Mouse (Mus musculus): ENCODE measurements at regions not wholly inside any gene's neighbourhood (a gene's known extent, or its start where the extent isn't known, plus 50 kb on each side); places are given as distances from the start of the nearest gene placed in this dataset.

DNA sequence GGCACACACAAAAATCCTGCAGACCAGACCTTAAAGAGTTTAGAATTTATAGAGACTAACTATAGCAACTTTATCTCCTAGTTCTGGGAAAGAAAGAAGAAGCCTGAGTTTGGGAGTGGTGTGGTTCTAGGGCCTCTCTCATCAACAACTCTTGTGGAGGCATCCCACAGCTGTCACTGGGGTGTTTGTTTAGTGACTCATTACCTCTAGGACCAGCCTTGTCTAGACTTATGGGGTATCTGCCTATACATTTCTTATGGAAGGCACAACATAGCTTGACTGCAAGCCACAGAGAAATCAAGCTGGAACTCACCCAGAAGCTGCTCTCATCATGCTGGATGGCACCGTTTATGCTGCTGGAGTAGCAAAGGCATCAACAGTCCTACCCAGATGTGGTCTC lies 171.9 kb upstream of the Spaca1 start:
- no peak for ATAC-seq (replicated peaks; ENCODE audit: low FRiP score, poor library complexity, severe bottlenecking)

DNA sequence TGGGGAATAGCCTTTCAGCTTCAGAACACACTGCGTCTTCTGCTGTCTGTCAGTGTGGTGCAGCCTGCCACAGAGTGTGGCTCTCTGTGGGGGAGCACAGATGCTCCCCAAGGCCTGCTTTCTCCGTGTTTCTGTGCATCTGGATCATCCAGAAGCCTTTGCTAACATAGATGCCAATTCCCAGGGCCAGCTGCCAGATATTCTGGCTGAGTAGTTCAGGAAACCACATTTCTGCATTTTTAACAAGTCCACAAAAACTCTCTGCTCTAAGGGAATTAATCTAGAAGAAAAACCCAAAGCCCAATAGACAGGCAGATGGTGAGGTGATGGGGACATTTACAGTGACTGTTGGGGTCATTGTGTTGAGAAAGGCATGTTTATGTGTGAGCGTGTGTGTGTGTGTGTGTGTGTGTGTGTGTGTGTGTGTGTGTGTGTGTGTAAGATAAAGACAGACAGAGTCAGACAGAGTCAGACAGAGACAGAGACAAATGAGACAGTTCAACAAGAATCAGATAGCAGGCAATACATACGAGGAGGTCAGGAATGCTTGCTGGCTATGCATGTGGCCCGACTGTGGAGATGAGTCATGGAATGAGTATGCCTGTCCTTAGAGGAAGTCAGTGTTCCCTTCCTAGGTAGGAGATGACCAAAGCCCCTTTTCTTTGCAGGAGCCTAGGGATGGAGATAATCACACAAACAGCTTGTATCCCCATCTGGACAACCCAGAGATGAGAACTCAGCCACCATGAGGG lies 176.3 kb upstream of the Spaca1 start:
- ATAC-seq (replicated peaks; ENCODE audit: low FRiP score, poor library complexity, severe bottlenecking) = no peak

DNA sequence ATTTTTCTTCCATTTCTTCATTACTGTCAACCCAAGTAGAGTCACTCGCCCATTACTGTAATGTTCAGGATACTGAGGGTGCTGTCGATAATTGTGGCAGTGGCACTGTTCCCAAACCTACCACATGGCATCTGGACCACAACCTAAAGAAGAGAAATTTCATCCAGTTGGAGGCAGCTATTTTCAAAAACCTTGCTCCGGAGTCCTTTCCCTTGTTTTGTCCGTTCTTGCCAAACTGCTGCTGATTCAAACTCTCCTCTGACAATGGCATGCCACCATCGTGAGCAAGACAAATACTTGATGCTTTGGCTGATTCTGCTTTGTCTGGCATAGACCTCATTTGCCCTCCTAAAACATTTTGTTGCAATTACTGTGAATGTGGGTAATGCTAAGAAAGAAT lies 176.9 kb upstream of the Spaca1 start:
- no peak for ATAC-seq (replicated peaks; ENCODE audit: low FRiP score, poor library complexity, severe bottlenecking)

DNA sequence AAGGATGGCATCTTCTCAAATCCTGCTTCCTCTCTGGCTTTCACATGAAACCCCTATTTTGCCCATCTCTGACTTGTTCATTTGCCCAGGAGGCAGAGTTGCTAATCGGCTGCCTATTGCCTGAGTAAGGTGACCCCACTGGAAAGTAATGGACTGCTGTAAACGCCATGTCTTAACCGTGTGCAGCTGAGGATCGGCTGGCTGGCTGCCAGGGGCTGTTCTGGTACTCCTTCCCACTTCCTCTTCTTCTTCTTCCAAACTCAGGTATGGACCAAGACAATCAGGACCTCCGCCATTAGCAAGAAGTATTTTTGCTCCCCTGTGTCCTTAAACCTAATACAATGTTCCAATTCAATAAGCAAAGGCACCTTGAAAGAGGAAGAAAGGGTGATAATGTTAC lies 177.6 kb upstream of the Spaca1 start:
- no peak for ATAC-seq (replicated peaks; ENCODE audit: low FRiP score, poor library complexity, severe bottlenecking)

DNA sequence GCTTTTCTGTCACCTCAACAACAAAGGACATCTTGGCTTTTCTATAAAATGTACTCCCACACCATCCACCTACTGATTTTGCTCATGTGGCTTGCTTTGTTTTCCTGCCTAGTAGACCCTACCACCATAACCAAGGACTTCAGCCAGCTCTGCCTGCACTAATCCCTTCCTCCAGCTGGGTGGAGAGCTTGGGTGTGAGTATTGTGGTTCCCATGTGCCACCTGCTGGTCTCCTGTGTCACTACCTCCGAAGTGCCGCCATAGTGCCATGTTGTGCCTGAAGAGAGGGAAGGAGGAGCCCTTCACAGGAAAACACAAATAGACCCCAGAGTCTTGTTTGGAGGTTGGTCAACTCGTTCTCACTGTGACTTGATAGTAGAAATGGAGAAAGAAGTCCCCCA lies 181.3 kb upstream of the Spaca1 start:
- no peak for ATAC-seq (replicated peaks; ENCODE audit: low FRiP score, poor library complexity, severe bottlenecking)

DNA sequence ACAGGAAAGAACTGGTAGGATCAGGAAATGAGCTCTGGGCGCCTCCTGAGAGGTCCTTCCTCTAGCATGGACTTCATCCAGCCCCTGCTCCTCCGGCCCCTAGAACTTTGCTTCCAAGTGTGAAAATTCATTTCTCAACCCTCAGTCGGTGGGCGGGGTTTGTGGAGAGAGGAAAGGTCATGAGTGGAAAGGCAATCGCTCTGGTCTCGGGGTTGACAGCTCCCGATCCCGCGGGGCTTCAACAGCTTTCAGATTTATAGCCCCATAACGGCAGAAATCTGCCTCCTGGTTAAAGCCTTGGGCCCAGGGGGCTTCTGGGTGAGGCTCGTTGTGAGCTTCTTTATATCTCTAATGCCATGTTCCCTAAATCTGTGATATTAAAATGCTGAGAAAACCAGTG lies 184.2 kb upstream of the Spaca1 start:
- no peak for ATAC-seq (replicated peaks; ENCODE audit: low FRiP score, poor library complexity, severe bottlenecking)

DNA sequence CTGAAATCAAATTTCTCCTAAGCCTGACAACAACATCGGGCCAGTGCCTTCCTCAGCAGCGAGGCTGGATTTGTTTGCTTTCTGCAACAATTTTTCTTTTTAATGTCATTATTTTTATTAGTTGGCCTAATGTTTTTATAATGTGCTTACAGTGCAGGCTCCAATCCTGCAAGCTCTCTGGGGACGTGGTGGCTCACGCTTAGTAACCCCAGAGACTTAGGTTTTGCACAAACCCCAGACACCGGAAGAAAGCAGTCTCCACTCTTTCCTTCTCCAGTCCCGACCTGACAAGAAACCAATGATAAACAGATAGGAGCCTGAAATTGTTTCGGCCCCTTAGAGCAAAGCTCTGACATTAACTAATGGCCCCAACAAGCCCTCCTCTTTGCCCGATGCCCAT lies 184.7 kb upstream of the Spaca1 start:
- ATAC-seq (replicated peaks; ENCODE audit: low FRiP score, poor library complexity, severe bottlenecking) = no peak

DNA sequence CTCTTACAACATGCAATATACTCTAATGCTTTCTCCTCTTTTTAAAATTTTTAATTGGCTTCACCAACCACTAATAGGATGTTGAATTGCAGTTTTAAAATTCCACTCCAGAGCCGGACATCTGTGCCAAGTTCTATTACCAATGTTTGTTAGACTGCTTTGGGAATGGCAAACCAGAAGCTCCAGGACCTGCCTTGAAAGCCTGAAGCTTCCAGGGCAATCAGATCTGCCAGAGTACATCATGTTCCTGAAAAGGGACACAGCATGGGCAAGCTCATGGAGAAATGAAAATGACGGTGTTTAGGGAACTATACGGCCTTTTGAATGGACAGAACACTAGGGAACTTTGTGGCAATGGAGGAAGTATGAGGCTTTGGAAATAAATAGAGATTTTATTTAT lies 187.8 kb upstream of the Spaca1 start:
- no peak for ATAC-seq (replicated peaks; ENCODE audit: low FRiP score, poor library complexity, severe bottlenecking)

DNA sequence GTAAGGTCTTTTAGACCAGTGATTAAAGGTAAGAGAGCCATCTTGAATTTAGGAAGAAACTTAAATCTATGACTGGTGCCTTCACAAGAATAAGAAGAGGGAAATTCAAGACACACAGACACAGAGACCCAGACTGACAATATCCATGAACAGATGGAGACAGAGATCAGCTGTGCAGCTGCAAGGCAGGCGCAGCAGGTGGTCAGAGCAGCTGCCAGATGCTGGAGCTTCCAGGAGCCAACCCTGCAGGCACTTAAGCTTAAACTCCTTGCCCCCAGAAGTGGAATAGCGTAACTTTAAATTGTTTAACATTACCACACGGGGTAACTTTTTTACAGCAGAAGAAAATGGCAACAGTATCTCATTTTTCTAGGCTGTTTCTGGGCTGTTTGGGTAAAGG lies 189.6 kb upstream of the Spaca1 start:
- ATAC-seq (replicated peaks; ENCODE audit: low FRiP score, poor library complexity, severe bottlenecking) = no peak

DNA sequence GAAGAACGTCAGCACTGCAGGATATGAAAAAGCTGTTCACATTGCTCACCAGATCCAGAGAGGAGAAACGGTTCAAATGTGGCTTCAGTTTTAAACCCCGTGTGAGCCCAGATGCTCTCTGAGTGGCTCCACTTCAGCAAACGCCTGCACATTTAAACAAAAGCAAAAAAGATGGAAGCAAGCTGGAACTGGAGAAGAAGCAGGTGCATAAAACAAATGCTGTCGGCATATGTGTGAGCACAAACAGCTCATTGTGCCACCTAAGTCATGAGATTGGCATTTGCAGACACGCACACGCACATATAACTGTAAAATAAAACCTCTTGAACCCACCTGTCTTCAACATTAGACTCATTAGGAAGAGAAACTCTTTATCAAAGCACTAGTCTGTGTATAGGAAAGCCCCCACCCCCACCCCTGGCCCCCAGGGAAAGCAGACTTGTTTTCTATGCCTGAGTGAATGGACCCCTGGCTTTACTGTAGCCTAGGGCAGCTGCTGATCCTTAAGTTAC lies 191.1 kb upstream of the Spaca1 start:
- no peak for ATAC-seq (replicated peaks; ENCODE audit: low FRiP score, poor library complexity, severe bottlenecking)

DNA sequence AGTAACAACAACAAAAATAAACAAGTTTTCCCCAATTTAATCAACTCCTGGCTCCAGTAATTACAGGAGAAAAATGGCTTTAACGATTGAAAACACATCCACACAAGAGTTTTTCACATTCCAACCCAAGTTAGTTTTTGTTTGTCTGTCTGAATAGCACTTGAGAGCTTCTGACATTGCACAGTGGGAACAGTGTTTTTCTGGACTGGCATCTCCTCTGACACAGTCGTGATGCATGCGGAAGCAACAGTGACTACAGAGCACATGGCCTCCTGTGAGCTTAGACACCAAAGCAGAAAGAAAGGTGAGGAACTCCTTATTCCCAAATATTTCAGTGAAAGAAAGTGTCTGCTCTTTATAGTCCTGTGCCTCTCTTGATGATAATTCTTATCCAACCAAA lies 191.7 kb upstream of the Spaca1 start:
- ATAC-seq (replicated peaks; ENCODE audit: low FRiP score, poor library complexity, severe bottlenecking) = no peak

DNA sequence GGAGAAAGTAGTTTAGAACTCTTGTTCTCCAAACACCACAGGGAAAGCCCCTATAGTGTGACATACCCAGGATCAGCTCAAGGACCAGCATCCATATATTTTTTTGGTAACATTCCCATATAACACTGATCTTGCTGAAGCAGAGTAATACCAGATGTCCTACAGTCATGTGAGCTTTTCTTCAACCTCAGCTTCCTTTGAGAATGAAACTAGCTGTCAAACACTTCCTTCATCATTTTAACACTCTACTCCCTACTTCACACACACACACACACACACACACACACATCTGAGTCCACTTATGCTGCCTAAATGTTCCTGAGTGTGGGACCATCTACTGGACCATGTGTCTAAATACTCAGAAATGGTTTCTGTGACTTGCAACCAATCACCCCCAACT lies 209.5 kb upstream of the Spaca1 start:
- no peak for ATAC-seq (replicated peaks; ENCODE audit: low FRiP score, poor library complexity, severe bottlenecking)

DNA sequence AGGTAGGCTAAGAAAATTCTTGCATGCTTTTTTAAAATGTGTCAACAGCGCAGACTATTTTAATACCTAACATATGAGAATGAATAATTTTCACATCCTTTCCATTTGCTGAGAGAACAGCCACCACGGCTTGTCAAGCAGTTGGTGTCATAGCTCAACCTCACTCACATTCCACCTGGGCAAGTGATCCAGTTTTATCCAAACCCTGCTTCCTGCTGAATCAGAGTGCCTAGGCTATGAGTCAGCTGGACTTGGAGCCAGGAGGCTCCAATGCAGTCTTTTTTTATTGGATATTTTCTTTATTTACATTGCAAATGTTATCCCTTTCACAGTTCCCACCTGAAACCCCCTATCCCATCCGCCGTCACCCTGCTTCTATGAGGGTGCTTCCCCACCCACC lies 210.5 kb upstream of the Spaca1 start:
- no peak for ATAC-seq (replicated peaks; ENCODE audit: low FRiP score, poor library complexity, severe bottlenecking)

DNA sequence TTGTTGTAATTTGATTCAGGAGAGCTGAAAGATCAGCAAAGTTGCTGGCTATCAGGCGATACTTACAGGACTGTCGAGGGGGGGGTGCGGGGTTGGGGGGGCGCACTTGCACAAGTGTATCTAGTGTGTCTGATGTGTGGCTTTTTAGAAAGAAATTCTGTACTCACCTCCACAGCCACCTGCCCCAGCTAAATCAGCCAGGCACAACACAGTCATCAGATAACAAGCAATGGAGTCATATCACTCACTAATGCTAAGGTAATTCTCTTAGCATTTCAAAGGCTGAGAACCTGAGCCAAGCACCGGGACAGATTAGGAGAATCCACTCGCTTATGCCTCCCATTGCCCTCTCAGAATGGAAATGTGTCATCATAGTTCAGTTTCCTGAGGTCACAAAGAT lies 211.8 kb upstream of the Spaca1 start:
- no peak for ATAC-seq (replicated peaks; ENCODE audit: low FRiP score, poor library complexity, severe bottlenecking)

DNA sequence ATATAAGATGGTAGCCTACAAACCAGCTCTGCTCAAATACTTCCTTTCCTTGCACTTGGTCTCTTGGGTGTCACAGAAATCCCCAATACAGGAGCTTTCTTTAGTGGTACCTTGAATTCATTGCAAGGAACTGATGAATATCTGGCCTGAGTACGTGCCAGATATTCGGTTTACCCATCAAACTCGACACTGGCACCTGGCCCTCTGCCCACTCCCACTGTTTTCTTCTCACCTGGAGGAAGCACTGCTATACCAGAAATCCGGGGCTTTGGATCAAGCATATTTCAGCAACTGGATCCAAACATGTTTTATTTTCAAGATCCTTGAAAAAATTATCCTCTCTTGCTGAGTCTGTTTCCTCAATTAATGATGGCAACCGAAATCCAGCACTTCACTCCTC lies 214.4 kb upstream of the Spaca1 start:
- no peak for ATAC-seq (replicated peaks; ENCODE audit: low FRiP score, poor library complexity, severe bottlenecking)

DNA sequence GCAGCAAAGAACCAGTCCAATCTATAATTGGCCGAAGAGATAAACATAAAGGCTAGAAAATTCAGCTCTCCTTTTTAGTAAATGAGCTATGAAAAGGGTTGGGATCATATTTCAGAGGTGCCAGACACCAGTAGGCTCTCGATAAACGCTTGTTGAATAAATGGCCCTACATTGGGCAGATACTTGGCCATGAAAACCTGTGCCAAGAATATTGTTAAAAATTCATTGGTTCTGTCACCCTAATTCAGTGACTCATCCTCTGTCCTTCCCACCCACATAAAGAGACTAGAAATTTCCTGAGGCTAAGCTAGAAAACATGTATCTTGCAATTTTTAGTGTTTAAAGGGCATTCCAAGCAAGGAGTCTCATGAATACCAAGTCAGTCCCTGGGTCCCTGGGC lies 224.3 kb upstream of the Spaca1 start:
- no peak for ATAC-seq (replicated peaks; ENCODE audit: low FRiP score, poor library complexity, severe bottlenecking)

DNA sequence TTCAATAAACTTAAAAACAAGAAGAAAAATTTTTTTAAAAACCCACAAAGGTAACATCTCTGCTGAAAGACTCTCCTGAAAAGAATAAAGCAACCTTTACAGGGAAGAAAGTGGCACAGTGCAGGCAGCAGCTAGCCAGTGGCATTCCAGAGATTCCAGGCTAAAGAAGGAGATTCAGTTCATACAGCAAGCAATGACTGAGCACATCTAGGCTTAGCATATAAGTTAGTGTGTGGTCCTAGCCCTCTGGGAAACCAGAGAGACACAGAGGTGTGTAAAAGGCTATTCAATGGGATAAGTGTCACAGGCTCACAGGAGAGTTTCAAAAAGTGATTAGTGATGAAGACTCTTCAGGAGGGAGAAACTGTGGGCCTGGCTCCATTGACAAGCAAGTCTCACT lies 225.4 kb upstream of the Spaca1 start:
- no peak for ATAC-seq (replicated peaks; ENCODE audit: low FRiP score, poor library complexity, severe bottlenecking)

DNA sequence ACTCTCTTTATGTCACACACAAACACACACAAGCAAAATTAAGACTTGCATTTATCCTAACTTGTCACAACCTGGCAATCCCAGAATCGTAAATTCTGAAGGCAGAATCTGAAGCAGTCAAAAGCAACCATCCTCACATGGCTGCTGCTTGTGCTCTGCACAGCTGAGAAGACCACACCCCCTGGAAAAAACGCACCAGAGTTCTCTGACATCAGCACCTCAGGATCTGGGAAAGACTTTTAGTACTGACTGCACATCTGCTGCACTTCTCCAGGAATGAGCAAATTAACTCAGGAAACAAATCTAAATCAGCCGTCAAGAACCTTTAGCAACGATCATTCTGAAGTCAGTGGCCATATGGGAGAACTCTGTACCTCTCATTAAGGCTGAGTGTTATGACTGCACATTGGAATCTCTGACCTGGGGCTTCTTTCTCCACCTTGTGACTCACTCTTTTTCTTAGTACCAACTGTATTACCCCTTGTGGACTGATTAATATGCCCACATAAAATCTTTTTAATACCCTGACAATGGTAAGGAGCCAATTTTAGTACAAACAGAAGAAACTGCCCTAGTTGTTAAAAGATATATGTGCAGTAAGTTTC lies 248.1 kb upstream of the Akirin2 start:
- ATAC-seq (replicated peaks; ENCODE audit: low FRiP score, poor library complexity, severe bottlenecking) = no peak

DNA sequence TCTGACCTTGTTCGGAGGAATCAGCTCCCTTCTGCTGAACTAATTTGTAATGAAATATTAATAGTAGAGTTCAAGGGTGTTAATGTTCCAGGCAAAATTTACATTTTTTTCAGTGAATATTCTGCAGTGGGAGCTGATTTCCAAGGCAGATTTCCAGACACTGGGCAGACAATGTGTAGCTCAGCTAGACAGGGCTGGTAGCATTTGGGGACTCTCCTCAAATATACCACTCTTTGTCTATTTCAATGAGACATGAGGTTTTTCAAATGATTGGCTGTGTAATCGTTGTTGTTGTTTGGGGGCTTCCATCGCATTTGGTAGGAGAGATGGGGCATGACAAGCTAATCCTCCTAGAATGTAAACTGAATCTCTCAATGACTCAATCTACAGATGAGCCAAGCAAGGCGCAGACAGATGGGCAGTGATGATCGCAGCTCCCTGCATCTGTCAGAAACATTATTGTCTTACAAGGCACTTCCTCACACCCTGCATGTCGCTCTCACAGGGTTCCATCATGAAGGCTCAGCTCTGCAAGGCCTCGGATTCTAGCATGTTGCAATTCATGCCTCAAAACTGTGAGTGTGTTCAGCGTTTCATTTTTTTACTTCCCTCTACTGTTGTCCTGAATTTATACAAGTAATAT lies 241.7 kb upstream of the Akirin2 start:
- ATAC-seq (replicated peaks; ENCODE audit: low FRiP score, poor library complexity, severe bottlenecking) = no peak

DNA sequence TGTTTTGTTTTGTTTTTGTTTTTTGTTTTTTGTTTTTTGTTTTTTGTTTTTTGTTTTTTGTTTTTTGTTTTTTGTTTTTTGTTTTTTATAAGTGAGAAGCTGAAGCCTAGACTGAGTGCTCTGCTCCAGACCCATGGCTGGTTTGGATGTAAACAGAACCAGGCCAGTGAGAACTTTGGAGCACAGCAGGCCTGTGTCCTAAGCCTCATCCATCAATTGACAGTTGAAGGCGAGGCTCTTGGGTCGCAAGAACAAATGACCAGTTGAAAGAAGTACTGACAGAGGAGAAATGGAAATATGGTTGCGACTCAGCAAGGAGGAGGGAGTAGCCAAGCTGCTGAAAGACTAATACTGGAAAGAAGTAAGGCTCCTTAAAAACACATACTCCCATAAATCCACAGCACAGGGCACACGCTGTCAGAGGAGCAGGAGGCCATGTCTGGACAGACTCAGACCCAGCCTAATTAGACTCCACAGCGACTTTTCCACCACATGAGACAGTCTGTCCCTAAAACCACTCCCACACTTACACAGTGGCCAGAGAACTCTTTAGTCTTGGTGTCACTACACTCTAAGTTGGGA lies 240.6 kb upstream of the Akirin2 start:
- ATAC-seq (replicated peaks; ENCODE audit: low FRiP score, poor library complexity, severe bottlenecking) = no peak

DNA sequence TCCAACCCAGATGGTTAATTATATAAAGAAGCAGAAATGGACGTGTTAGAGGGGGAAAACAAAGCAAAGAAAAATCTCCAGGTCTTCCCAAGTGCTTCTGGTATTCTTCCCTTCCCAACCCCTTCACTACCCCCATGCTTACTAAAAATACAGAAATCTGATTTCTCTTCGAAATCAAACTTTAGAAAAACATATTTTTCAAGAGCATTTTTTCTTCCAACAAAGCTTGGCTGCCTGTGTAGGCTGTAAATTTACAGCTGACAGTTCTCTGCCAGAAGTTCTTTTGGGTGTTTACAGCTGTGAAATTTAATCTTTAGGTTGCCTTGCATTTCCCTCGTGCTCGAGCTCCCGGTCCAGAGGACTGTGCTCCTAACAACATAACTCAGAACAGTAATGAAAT lies 234.9 kb upstream of the Akirin2 start:
- ATAC-seq (replicated peaks; ENCODE audit: low FRiP score, poor library complexity, severe bottlenecking) = no peak
